Mouse (Mus musculus) limb, embryonic 11.5 days (tissue): Measurements from ENCODE around the gene Trim38. TPM values are rescaled to one million over a fixed set of nuclear protein-coding genes. Genes with fewer than 3 reads are reported as not detected.
A peak's percentile ranks its signal among the peaks of the same experiment; 100 is the strongest.

Experiments used
- ATAC-seq: fragments of 200-750 bp; cut with Nextera tagmentation; 2 replicates; pipeline ENCODE4 v1.8.0; 2017; ENCODE audit warnings: low read depth; ENCODE audit not compliant: insufficient number of reproducible peaks, low FRiP score, low TSS enrichment
- DNase-seq: peaks from one replicate; pipeline ENCODE4 v3.0.0-alpha.2; 2015; ENCODE audit warnings: low spot score
- H3K27ac ChIP-seq: fragments of 300-500 bp; sonication (generic); replicated peaks from 2 replicates; pipeline ENCODE4 v1.5.1; 2014; ENCODE audit warnings: low read depth, mild to moderate bottlenecking, low read length
- H3K27me3 ChIP-seq: fragments of 300-500 bp; sonication (generic); 2 replicates; pipeline ENCODE4 v1.6.1; 2014; ENCODE audit warnings: mild to moderate bottlenecking, low read length, mixed read lengths; ENCODE audit not compliant: control insufficient read depth, insufficient read depth
- H3K36me3 ChIP-seq: fragments of 300-500 bp; sonication (generic); 2 replicates; pipeline ENCODE4 v1.6.1; 2014; ENCODE audit warnings: mild to moderate bottlenecking, low read length, moderate library complexity, mixed read lengths; ENCODE audit not compliant: control insufficient read depth, insufficient read depth
- H3K4me1 ChIP-seq: fragments of 300-500 bp; sonication (generic); 2 replicates; pipeline ENCODE4 v1.6.1; 2014; ENCODE audit warnings: low read length, mixed read lengths; ENCODE audit not compliant: control insufficient read depth, insufficient read depth
- H3K4me2 ChIP-seq: fragments of 300-500 bp; sonication (generic); 2 replicates; pipeline ENCODE4 v1.6.1; 2014; ENCODE audit warnings: low read depth, mild to moderate bottlenecking, moderate library complexity; ENCODE audit not compliant: severe bottlenecking
- H3K4me3 ChIP-seq: fragments of 300-500 bp; sonication (generic); 2 replicates; pipeline ENCODE4 v1.5.1; 2014; ENCODE audit warnings: low read depth, low read length
- H3K9ac ChIP-seq: fragments of 300-500 bp; sonication (generic); 2 replicates; pipeline ENCODE4 v1.6.1; 2014; ENCODE audit warnings: mild to moderate bottlenecking, low read length
- H3K9me3 ChIP-seq: fragments of 300-500 bp; sonication (generic); 2 replicates; pipeline ENCODE4 v1.6.1; 2016; ENCODE audit warnings: low read length; ENCODE audit not compliant: control insufficient read depth
- WGBS: fragments of 180-500 bp; shearing (Covaris S2); extraction: QIAGEN DNeasy Blood & Tissue Kit; methylation state at CpG from one replicate; pipeline ENCODE4 v1.1.7; 2014; 5-methylcytosine and 5-hydroxymethylcytosine counted together
- microRNA-seq: library from miRNA; unstranded; fragments of <30 nt; microRNA quantifications from one replicate; pipeline ENCODE4, GENCODE M21; 2016
- polyA plus RNA-seq: library from polyadenylated mRNA; unstranded; fragments of >200 nt; fragmentation: Nextera tagmentation; extraction: Ambion mirVana; gene quantifications from 2 replicates; pipeline ENCODE4 v1.2.1, GENCODE M21; 2014

The Trim38 gene
- polyA plus RNA-seq, 1 experiment from 2014 or later = not detected

DNA sequence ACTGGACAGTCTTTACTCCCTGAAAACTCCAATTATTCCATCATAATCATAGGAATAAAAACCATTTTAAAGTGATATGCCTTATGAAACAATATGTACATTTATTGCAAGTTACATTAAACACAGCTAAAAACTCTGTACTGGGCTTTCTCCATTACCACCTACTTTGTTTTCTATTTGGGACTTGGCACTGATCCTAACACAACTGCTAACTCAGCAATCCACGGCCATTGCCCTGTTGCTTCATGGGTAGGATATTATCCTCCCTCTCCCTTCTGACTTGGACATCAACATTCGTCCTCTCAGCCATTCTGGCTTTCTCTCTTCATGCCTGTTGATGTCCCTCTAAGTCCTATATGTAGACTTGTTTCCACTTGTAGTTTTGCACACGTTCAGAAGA, 56.9 kb downstream of the Trim38 start:
- ATAC-seq (no peak), DNase-seq (no peak)
- Histone ChIP-seq H3K9ac (no peak overlapping the region), H3K27me3 (no peaks in the 10 kb centered on the region), H3K36me3 (no peaks in the 10 kb centered on the region), H3K27ac (no peak overlapping the region), H3K9me3 (no peaks in the 10 kb centered on the region), H3K4me1 (no peaks in the 10 kb centered on the region), H3K4me2 (no peak overlapping the region), H3K4me3 (no peak overlapping the region)
- 80% methylated on average over 3 of the region's 3 CpGs for WGBS

DNA sequence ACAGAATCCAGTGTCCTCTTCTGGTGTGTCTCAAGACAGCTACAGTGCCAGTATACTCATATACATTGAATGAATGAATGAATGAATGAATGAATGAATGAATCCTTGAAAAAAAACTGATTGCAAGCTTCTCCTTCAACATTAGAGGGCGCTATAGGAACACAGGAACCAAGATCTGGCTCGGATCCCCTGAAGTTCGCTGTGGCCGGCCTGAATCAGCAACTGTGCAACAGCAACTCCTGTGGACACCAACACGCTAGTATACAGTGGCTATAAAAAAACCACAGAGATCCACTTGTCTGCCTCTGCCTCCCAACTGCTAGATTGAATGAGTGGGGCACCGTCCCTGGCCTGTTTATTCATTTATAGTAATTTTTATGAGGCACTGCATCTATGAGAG, 63.3 kb downstream of the Trim38 start:
- no peak for ATAC-seq
- H3K9ac ChIP-seq = no peak overlapping the region

DNA sequence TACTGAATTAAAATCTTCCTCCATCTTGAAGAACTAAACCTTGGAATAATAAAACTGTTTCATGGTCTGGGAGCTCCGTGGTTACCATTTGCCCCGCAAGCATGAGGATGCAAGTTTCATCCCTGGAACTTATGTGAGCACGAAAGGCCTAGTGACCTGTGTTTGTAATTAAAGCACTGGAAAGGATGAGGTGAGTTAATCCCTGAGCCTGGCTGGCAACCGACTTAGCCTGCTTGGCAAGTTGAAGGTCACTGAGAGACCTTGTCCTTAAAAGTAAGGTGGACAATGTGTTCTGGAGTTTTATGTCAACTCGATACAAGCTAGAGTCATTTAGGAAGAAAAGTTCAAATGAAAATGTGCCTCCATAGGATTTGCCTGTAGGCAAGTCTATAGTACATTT, 65.1 kb downstream of the Trim38 start:
- DNase-seq = no peak
- Histone ChIP-seq H3K9ac (no peak overlapping the region), H3K4me2 (no peak overlapping the region), H3K27me3 (no peaks in the 10 kb centered on the region), H3K4me1 (no peaks in the 10 kb centered on the region), H3K4me3 (no peak overlapping the region), H3K27ac (no peak overlapping the region), H3K36me3 (no peaks in the 10 kb centered on the region), H3K9me3 (no peaks in the 10 kb centered on the region)
- ATAC-seq = no peak
- WGBS = 81% methylated on average over 5 of the region's 5 CpGs

More for the DNA sequence above, 63.3 kb downstream of the Trim38 start:
- Histone ChIP-seq H3K27ac (no peak overlapping the region), H3K27me3 (no peaks in the 10 kb centered on the region), H3K36me3 (no peaks in the 10 kb centered on the region), H3K4me2 (no peak overlapping the region), H3K4me3 (no peak overlapping the region), H3K4me1 (no peaks in the 10 kb centered on the region), H3K9me3 (no peaks in the 10 kb centered on the region)
- DNase-seq = peak; percentile 52
- 14% methylated on average over 6 of the region's 6 CpGs for WGBS

- H3K4me1 ChIP-seq = no peaks in the 10 kb centered on the region
- no peaks in the 10 kb centered on the region for H3K9me3 ChIP-seq
- H3K27ac ChIP-seq = no peak overlapping the region
- H3K4me3 ChIP-seq = no peak overlapping the region
- ATAC-seq (no peak), DNase-seq (no peak)
- no peaks in the 10 kb centered on the region for H3K36me3 ChIP-seq
- no peak overlapping the region for H3K9ac ChIP-seq
- no peaks in the 10 kb centered on the region for H3K27me3 ChIP-seq
- WGBS = 93% methylated on average over 5 of the region's 5 CpGs
- H3K4me2 ChIP-seq = no peak overlapping the region
These were observed 66.9 kb downstream of the Trim38 start for GRCm38 (mm10) chr13:23836630-23837029.

GRCm38 (mm10) chr13:23839308-23839707, 69.6 kb downstream of the Trim38 start, which contains the start of gene Slc17a3:
TSS of gene Slc17a3 (plus strand) at chr13:23839434.
- no peak for DNase-seq
- Histone ChIP-seq H3K27ac (no peak within 1 kb of the TSS), H3K27me3 (no peaks in the 10 kb centered on the region), H3K9ac (no peak within 1 kb of the TSS), H3K4me3 (no peak within 1 kb of the TSS), H3K4me2 (no peak within 1 kb of the TSS), H3K9me3 (no peaks in the 10 kb centered on the region), H3K4me1 (no peaks in the 10 kb centered on the region), H3K36me3 (no peaks in the 10 kb centered on the region)
- 80% methylated on average over 2 of the region's 2 CpGs for WGBS
- no peak for ATAC-seq

Small RNAs within 50 kb of the gene (microRNA-seq; reads per million reads assigned to microRNA genes)
- gene Gm44314 = not detected
- gene Gm44484 = not detected

Other genes with a start within 250 kb of the Trim38 start
- gene Hist1h4h, start 238.9 kb upstream of the Trim38 start, polyA plus RNA-seq = 4.0 and 5.6 TPM in 2 replicates
- gene Hist1h2af, start 236.0 kb upstream of the Trim38 start, polyA plus RNA-seq = 5.1 and 7.9 TPM in 2 replicates
- 7.0 and 9.4 TPM in 2 replicates for gene Hist1h3g, start 234.5 kb upstream of the Trim38 start, polyA plus RNA-seq
- gene Hist1h2bh, start 226.5 kb upstream of the Trim38 start, polyA plus RNA-seq = 0.79 and 1.0 TPM in 2 replicates
- 1.4 and 2.0 TPM in 2 replicates for gene Hist1h3f, start 225.9 kb upstream of the Trim38 start, polyA plus RNA-seq
- gene Hist1h4f, start 218.3 kb upstream of the Trim38 start, polyA plus RNA-seq = 0.67 and 2.3 TPM in 2 replicates
- gene Hist1h1d, start 216.7 kb upstream of the Trim38 start, polyA plus RNA-seq = 0.54 and 0.56 TPM in 2 replicates
- 9.6 and 9.8 TPM in 2 replicates for gene Hist1h3e, start 207.5 kb upstream of the Trim38 start, polyA plus RNA-seq
- gene Hist1h2ae, start 198.7 kb upstream of the Trim38 start, polyA plus RNA-seq = 98.4 and 102 TPM in 2 replicates
- 8.2 and 10.0 TPM in 2 replicates for gene Hist1h2bg, start 198.5 kb upstream of the Trim38 start, polyA plus RNA-seq
- gene Hist1h2bf, start 195.7 kb upstream of the Trim38 start, polyA plus RNA-seq = 4.5 and 5.4 TPM in 2 replicates
- gene Hist1h2ad, start 195.5 kb upstream of the Trim38 start, polyA plus RNA-seq = 2.2 and 3.1 TPM in 2 replicates
- gene Hist1h3d, start 194.2 kb upstream of the Trim38 start, polyA plus RNA-seq = 12.6 and 13.2 TPM in 2 replicates
- gene Hist1h4d, start 188.3 kb upstream of the Trim38 start, polyA plus RNA-seq = 133 and 134 TPM in 2 replicates
- gene Hist1h2be, start 148.8 kb upstream of the Trim38 start, polyA plus RNA-seq = 3.1 and 3.9 TPM in 2 replicates
- gene Hist1h1e, start 147.4 kb upstream of the Trim38 start, polyA plus RNA-seq = 20.3 and 24.6 TPM in 2 replicates
- gene Hist1h2ac, start 86.0 kb upstream of the Trim38 start, polyA plus RNA-seq = 0.96 and 1.0 TPM in 2 replicates
- gene Hist1h2bc, start 85.7 kb upstream of the Trim38 start, polyA plus RNA-seq = 19.9 and 21.1 TPM in 2 replicates
- 0.28 TPM in 1 of 2 replicates, not detected in the other for gene Hist1h1t, start 74.1 kb upstream of the Trim38 start, polyA plus RNA-seq
- 6.6 and 7.9 TPM in 2 replicates for gene Hist1h4c, start 71.5 kb upstream of the Trim38 start, polyA plus RNA-seq
- 2.1 and 3.7 TPM in 2 replicates for gene Hfe, start 59.1 kb upstream of the Trim38 start, polyA plus RNA-seq
- gene Hist1h1c, start 31.1 kb upstream of the Trim38 start, polyA plus RNA-seq = 15.4 and 16.6 TPM in 2 replicates
- gene Hist1h3c, start 24.3 kb upstream of the Trim38 start, polyA plus RNA-seq = 13.3 and 14.0 TPM in 2 replicates
- 1.7 and 3.4 TPM in 2 replicates for gene Hist1h2bb, start 23.2 kb upstream of the Trim38 start, polyA plus RNA-seq
- 63.8 and 65.5 TPM in 2 replicates for gene Hist1h2ab, start 18.8 kb upstream of the Trim38 start, polyA plus RNA-seq
- 7.5 and 12.0 TPM in 2 replicates for gene Hist1h3b, start 17.6 kb upstream of the Trim38 start, polyA plus RNA-seq
- gene Hist1h4b, start 12.9 kb upstream of the Trim38 start, polyA plus RNA-seq = 6.3 and 7.9 TPM in 2 replicates
- gene Hist1h4a, start 8.7 kb upstream of the Trim38 start, polyA plus RNA-seq = 0.35 and 0.78 TPM in 2 replicates
- gene Hist1h3a, start 7.5 kb upstream of the Trim38 start, polyA plus RNA-seq = 5.1 and 5.4 TPM in 2 replicates
- 2.8 and 4.1 TPM in 2 replicates for gene Hist1h1a, start 6.2 kb upstream of the Trim38 start, polyA plus RNA-seq
- not detected in 2 replicates for gene Slc17a2, start 37.1 kb downstream of the Trim38 start, polyA plus RNA-seq
- gene Slc17a3, start 69.5 kb downstream of the Trim38 start, polyA plus RNA-seq = not detected in 2 replicates
- not detected in 2 replicates for gene Slc17a1, start 97.8 kb downstream of the Trim38 start, polyA plus RNA-seq
- gene Slc17a4, start 145.1 kb downstream of the Trim38 start, polyA plus RNA-seq = not detected in 2 replicates
- gene Hist1h2ba, start 164.2 kb downstream of the Trim38 start, polyA plus RNA-seq = not detected in 2 replicates
- gene Hist1h2aa, start 164.5 kb downstream of the Trim38 start, polyA plus RNA-seq = not detected in 2 replicates
- not detected in 2 replicates for gene Scgn, start 221.3 kb downstream of the Trim38 start, polyA plus RNA-seq